Mouse (Mus musculus) right cerebral cortex, postnatal 4 days (tissue): ENCODE results near the gene Scrn1.

ENCODE experiments used
- DNase-seq: peaks from one replicate; pipeline ENCODE4 v3.0.0-alpha.2; 2022

Gene Scrn1

GRCm38 (mm10) chr6:54565665-54566545, at the start of gene Scrn1:
Gene Scrn1, minus strand, starts transcription at chr6:54566489.
- DNase-seq: peak; percentile 78

- DNase-seq: no peak
Observed at GRCm38 (mm10) chr6:54606241-54606640, 40.0 kb upstream of the Scrn1 start.

- no peak for DNase-seq
Observed at GRCm38 (mm10) chr6:54604001-54604715, 37.9 kb upstream of the Scrn1 start.

- DNase-seq: no peak
Observed at GRCm38 (mm10) chr6:54602891-54603290, 36.6 kb upstream of the Scrn1 start.

- DNase-seq: no peak
Observed at GRCm38 (mm10) chr6:54600681-54601347, 34.5 kb upstream of the Scrn1 start.

- DNase-seq: no peak
Observed at GRCm38 (mm10) chr6:54597711-54598110, 31.4 kb upstream of the Scrn1 start.

- DNase-seq: no peak
Observed at GRCm38 (mm10) chr6:54597208-54597607, 30.9 kb upstream of the Scrn1 start, which contains the start of gene Fkbp14. Gene Fkbp14, minus strand, starts transcription at chr6:54597308.

- DNase-seq: no peak
Observed at GRCm38 (mm10) chr6:54595330-54595878, 29.1 kb upstream of the Scrn1 start.

GRCm38 (mm10) chr6:54594469-54595329, 28.4 kb upstream of the Scrn1 start, which contains the start of gene Plekha8:
Gene Plekha8, plus strand, starts transcription at chr6:54595111.
- DNase-seq: peak; percentile 90

GRCm38 (mm10) chr6:54593766-54594468, 27.6 kb upstream of the Scrn1 start:
- no peak for DNase-seq

GRCm38 (mm10) chr6:54592938-54593535, 26.7 kb upstream of the Scrn1 start:
- DNase-seq: peak; percentile 89

GRCm38 (mm10) chr6:54591778-54592177, 25.5 kb upstream of the Scrn1 start:
- no peak for DNase-seq

- no peak for DNase-seq
Observed at GRCm38 (mm10) chr6:54590691-54591090, 24.4 kb upstream of the Scrn1 start.

GRCm38 (mm10) chr6:54588212-54588611, 21.9 kb upstream of the Scrn1 start:
- DNase-seq: no peak

GRCm38 (mm10) chr6:54587683-54588082, 21.4 kb upstream of the Scrn1 start:
- no peak for DNase-seq

GRCm38 (mm10) chr6:54586911-54587310, 20.6 kb upstream of the Scrn1 start:
- no peak for DNase-seq

GRCm38 (mm10) chr6:54586175-54586574, 19.9 kb upstream of the Scrn1 start:
- DNase-seq: peak; percentile 35

GRCm38 (mm10) chr6:54573218-54573955, 7.1 kb upstream of the Scrn1 start:
- DNase-seq: no peak

GRCm38 (mm10) chr6:54569776-54570175, 3.5 kb upstream of the Scrn1 start:
- DNase-seq: no peak

GRCm38 (mm10) chr6:54566546-54566919, 244 bp upstream of the Scrn1 start:
- no peak for DNase-seq
